ENCODE assay signal across 1 mouse cellular context in the genomic region with DNA sequence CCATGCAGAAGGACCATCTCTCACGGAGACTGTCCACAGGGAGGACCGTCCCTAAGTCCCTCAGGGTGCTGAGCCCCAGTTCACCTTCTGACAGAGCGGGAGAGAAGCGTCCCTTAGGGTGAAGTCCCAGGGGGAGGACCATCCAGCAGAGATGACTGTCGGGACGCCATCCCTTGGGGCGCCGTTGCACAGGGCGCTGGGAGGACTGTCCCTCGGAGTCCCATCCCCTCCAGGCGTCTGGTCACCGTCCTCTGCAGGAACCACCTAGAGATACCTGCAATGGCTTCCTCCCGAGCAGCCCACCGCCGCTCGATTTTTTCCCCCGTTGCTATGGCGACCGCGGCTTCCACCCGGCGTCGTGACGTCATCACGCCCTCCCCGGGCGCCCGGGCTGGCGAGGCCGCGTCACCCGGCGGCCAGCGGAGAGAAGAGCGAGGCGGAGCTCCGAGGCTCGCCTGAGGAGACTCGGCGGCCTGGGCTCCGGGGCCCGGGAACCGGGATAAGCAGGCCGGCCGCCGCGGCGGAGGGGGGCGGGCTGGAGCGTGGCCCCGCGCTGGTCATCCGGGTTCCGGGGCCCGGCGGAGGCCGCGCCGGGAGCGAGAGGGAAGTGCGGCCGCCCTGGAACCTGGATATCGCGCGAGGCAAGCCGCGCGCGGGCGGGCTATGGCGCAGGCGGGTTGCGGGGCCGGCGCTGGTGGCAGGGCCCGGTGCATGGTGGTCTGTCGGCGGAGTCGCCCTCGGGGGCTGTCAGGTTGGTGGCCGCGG.
A peak's percentile ranks its signal among the peaks of the same experiment; 100 is the strongest.
TF ChIP-seq lines count a peak whose summit lies in the region.

Gene Zfp523, plus strand, starts transcription at position 355 of the 765 bp plus-strand sequence.

TF ChIP-seq in CH12.LX, 34 proteins besides CTCF, POLR2A, EP300 and RAD21 (continued from another document):
- no peak for TF ChIP-seq CHD1 (IDR thresholded peaks at IDR 0.05; ENCODE audit: low read depth, low read length)
- no peak for TF ChIP-seq JUND (conservative IDR thresholded peaks at IDR 0.05; ENCODE audit: low read depth, low read length)
- TF ChIP-seq TBP (conservative IDR thresholded peaks at IDR 0.05; ENCODE audit: low read depth, low read length), result no peak
- no peak for TF ChIP-seq RCOR1 (conservative IDR thresholded peaks at IDR 0.05; ENCODE audit: low read depth, low read length)
- TF ChIP-seq CHD2 (IDR thresholded peaks at IDR 0.05; ENCODE audit: low read length), result no peak
- 0 out of 2 replicates have a peak, but pooled peaks have one; percentile 58 for TF ChIP-seq NELFE (IDR thresholded peaks at IDR 0.05; ENCODE audit: low read depth, low read length)
- peak; percentile 46; the same call in 1 of the 2 replicates for TF ChIP-seq SIN3A (IDR thresholded peaks at IDR 0.05; ENCODE audit: low read length)
- TF ChIP-seq UBTF (IDR thresholded peaks at IDR 0.05; ENCODE audit: low read depth, low read length), result 0 out of 2 replicates have a peak, but pooled peaks have one; percentile 23
- TF ChIP-seq NRF1 (IDR thresholded peaks at IDR 0.05; ENCODE audit: low read depth, low read length), result peak; percentile 71
- no peak for TF ChIP-seq MAFK (IDR thresholded peaks at IDR 0.05; ENCODE audit: insufficient replicate concordance, low read length)
- peak; percentile 62 for TF ChIP-seq MAZ (IDR thresholded peaks at IDR 0.05; ENCODE audit: low read depth, low read length)
- peak; percentile 71; the same call in 1 of the 2 replicates for TF ChIP-seq ELF1 (IDR thresholded peaks at IDR 0.05; ENCODE audit: low read depth, low read length)
- TF ChIP-seq MAX (IDR thresholded peaks at IDR 0.05; ENCODE audit: low read length), result no peak; the same call in 1 of the 2 replicates
- TF ChIP-seq ZMIZ1 (IDR thresholded peaks at IDR 0.05; ENCODE audit: low read depth, low read length), result no peak
- TF ChIP-seq MEF2A (IDR thresholded peaks at IDR 0.05; ENCODE audit: borderline replicate concordance, low read depth, low read length), result 0 out of 2 replicates have a peak, but pooled peaks have one; percentile 69
